Mouse (Mus musculus) hindbrain, embryonic 11.5 days (tissue): ENCODE data around the gene Pole4. TPM values are rescaled to one million over a fixed set of nuclear protein-coding genes. Genes with fewer than 3 reads are reported as not detected.

Source experiments
- ATAC-seq: fragments of 200-750 bp; cut with Nextera tagmentation; 2 replicates; pipeline ENCODE4 v1.8.0; 2017; ENCODE audit warnings: mild to moderate bottlenecking, moderate TSS enrichment, moderate library complexity; ENCODE audit not compliant: low FRiP score
- DNase-seq: peaks from one replicate; pipeline ENCODE4 v3.0.0-alpha.2; 2015; ENCODE audit warnings: low spot score
- H3K27ac ChIP-seq: fragments of 300-500 bp; sonication (generic); 2 replicates; pipeline ENCODE4 v1.5.1; 2014; ENCODE audit warnings: mild to moderate bottlenecking, low read depth, low read length
- H3K27me3 ChIP-seq: fragments of 300-500 bp; sonication (generic); 2 replicates; pipeline ENCODE4 v1.6.1; 2014; ENCODE audit warnings: mild to moderate bottlenecking, low read length, moderate library complexity, mixed read lengths; ENCODE audit not compliant: control insufficient read depth, insufficient read depth
- H3K36me3 ChIP-seq: fragments of 300-500 bp; sonication (generic); 2 replicates; pipeline ENCODE4 v1.6.1; 2014; ENCODE audit warnings: mild to moderate bottlenecking, low read length, moderate library complexity, mixed read lengths; ENCODE audit not compliant: control insufficient read depth, insufficient read depth
- H3K4me1 ChIP-seq: fragments of 300-500 bp; sonication (generic); replicated peaks from 2 replicates; pipeline ENCODE4 v1.6.1; 2014; ENCODE audit warnings: low read length, mixed read lengths; ENCODE audit not compliant: control insufficient read depth, insufficient read depth
- H3K4me2 ChIP-seq: fragments of 300-500 bp; sonication (generic); replicated peaks from 2 replicates; pipeline ENCODE4 v1.6.1; 2014; ENCODE audit warnings: mild to moderate bottlenecking, low read depth, low read length
- H3K4me3 ChIP-seq: fragments of 300-500 bp; sonication (generic); 2 replicates; pipeline ENCODE4 v1.5.1; 2014; ENCODE audit warnings: low read depth, low read length
- H3K9ac ChIP-seq: fragments of 300-500 bp; sonication (generic); 2 replicates; pipeline ENCODE4 v1.6.1; 2014; ENCODE audit warnings: low read depth, low read length
- H3K9me3 ChIP-seq: fragments of 300-500 bp; sonication (generic); 2 replicates; pipeline ENCODE4 v1.6.1; 2016; ENCODE audit warnings: low read length; ENCODE audit not compliant: control insufficient read depth
- WGBS: fragments of 180-500 bp; shearing (Covaris S2); extraction: QIAGEN DNeasy Blood & Tissue Kit; methylation state at CpG from one replicate; pipeline ENCODE4 v1.1.7; 2014; 5-methylcytosine and 5-hydroxymethylcytosine counted together
- polyA plus RNA-seq: library from polyadenylated mRNA; unstranded; fragments of >200 nt; fragmentation: Nextera tagmentation; extraction: Ambion mirVana; gene quantifications from 2 replicates; pipeline ENCODE4 v1.2.1, GENCODE M21; 2014

Gene Pole4
- polyA plus RNA-seq, 1 experiment from 2014 or later, result 107 TPM

GRCm38 (mm10) chr6:82727206-82727605 is 22.0 kb upstream of the Pole4 start:
- no peak overlapping the region for H3K4me2 ChIP-seq
- H3K9ac ChIP-seq, result no peak overlapping the region
- WGBS, result 98% methylated on average over 13 of the region's 13 CpGs
- DNase-seq (no peak), ATAC-seq (no peak)
- no peaks in the 10 kb centered on the region for H3K27me3 ChIP-seq
- no peaks in the 10 kb centered on the region for H3K4me1 ChIP-seq
- H3K9me3 ChIP-seq, result no peaks in the 10 kb centered on the region
- H3K4me3 ChIP-seq, result no peak overlapping the region
- H3K27ac ChIP-seq, result no peak overlapping the region
- no peaks in the 10 kb centered on the region; the same call in 1 of the 2 replicates for H3K36me3 ChIP-seq

- H3K36me3 ChIP-seq, result no peaks in the 10 kb centered on the region
- ATAC-seq (0 out of 2 replicates have a peak, but pooled peaks have one; percentile 27), DNase-seq (peak; percentile 36)
- H3K4me2 ChIP-seq, result no peak overlapping the region
- peak overlapping the region; percentile 56 for H3K27ac ChIP-seq
- no peak overlapping the region for H3K9ac ChIP-seq
- no peaks in the 10 kb centered on the region for H3K4me1 ChIP-seq
- no peaks in the 10 kb centered on the region for H3K9me3 ChIP-seq
- 48% methylated on average over 5 of the region's 5 CpGs for whole genome bisulfite sequencing
- no peaks in the 10 kb centered on the region for H3K27me3 ChIP-seq
- no peak overlapping the region for H3K4me3 ChIP-seq
Measured at GRCm38 (mm10) chr6:82723321-82723720, 18.2 kb upstream of the Pole4 start.

DNA sequence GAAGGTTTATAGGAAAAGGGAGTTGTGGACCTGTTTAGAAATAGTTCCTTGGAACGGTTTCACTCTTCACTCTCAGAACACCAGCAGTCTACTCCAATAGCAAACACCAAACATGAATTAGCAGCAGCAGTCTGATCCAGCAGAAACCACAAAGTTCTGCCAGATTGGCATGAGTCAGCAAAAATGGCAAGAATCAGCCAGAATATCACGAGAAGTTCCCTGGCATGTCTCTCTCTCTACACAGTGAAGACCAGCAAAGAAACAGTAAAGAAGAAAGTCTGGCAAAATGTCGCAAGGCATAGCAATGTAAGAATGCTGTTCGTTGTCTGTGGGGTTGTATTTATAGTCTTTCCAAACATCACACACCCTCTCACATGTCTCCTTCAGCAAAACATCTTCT is 11.0 kb upstream of the Pole4 start:
- Histone ChIP-seq H3K4me3 (no peak overlapping the region), H3K4me1 (no peaks in the 10 kb centered on the region), H3K4me2 (no peak overlapping the region), H3K27me3 (no peaks in the 10 kb centered on the region), H3K27ac (no peak overlapping the region), H3K36me3 (no peaks in the 10 kb centered on the region), H3K9ac (no peak overlapping the region), H3K9me3 (no peaks in the 10 kb centered on the region)
- WGBS, result 87% methylated on average over 4 of the region's 4 CpGs
- ATAC-seq (no peak), DNase-seq (no peak)

DNA sequence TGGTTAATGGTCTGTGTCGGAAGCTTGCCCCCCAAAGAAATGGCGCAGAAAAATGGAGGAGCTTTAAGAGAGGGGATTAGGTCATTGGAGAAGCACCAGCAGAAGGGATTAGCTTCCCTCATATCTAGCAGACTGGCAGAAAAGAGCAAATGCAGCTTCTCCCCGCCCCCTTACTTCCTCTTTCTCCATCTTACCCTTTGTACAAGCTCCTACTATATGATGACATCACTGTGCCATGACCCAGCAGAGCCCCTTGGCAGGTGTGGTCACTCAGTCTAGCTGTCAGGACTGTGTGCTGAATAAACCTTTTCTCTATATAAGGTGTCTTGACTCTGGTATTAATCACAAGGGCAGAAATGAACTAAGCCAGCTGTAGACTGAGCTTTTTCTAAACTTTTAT is 10.5 kb upstream of the Pole4 start:
- 93% methylated on average over 3 of the region's 3 CpGs for WGBS

DNA sequence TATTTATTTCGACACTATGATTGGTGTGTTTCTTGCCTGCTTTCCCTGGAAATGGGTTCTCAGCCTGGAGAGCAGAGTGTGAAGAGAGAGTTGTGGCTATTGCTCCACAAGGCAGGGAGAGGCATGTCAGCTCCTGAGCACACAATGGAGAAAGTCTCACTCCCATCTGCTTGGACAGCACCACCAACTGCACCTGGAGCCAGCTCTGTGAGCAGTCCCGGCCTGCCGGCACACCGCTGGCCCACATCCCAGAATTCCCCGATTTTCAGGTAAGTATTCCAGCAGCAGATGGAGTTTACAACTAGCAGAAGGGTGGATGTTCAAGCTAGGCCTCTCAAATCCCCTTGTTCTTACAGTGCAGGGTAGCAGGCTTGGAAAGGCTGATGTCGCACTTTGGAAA is 10.1 kb upstream of the Pole4 start:
- no peaks in the 10 kb centered on the region for H3K27me3 ChIP-seq
- H3K36me3 ChIP-seq, result no peaks in the 10 kb centered on the region
- H3K4me3 ChIP-seq, result no peak overlapping the region
- no peak overlapping the region for H3K27ac ChIP-seq
- H3K4me2 ChIP-seq, result no peak overlapping the region
- DNase-seq (no peak), ATAC-seq (no peak)
- H3K9ac ChIP-seq, result no peak overlapping the region
- H3K4me1 ChIP-seq, result no peaks in the 10 kb centered on the region
- H3K9me3 ChIP-seq, result no peaks in the 10 kb centered on the region
- WGBS, result 89% methylated on average over 6 of the region's 6 CpGs

More for the DNA sequence above, 10.5 kb upstream of the Pole4 start:
- Histone ChIP-seq H3K4me2 (no peak overlapping the region), H3K27me3 (no peaks in the 10 kb centered on the region), H3K27ac (no peak overlapping the region), H3K9ac (no peak overlapping the region), H3K9me3 (no peaks in the 10 kb centered on the region), H3K4me1 (no peaks in the 10 kb centered on the region), H3K36me3 (no peaks in the 10 kb centered on the region), H3K4me3 (no peak overlapping the region)
- ATAC-seq (no peak), DNase-seq (no peak)

- no peak overlapping the region for H3K4me3 ChIP-seq
- H3K9me3 ChIP-seq, result no peaks in the 10 kb centered on the region
- H3K9ac ChIP-seq, result no peak overlapping the region
- ATAC-seq (no peak), DNase-seq (no peak)
- H3K27me3 ChIP-seq, result no peaks in the 10 kb centered on the region
- no peak overlapping the region for H3K27ac ChIP-seq
- no peaks in the 10 kb centered on the region for H3K36me3 ChIP-seq
- H3K4me1 ChIP-seq, result no peaks in the 10 kb centered on the region
- WGBS, result 91% methylated on average over 5 of the region's 5 CpGs
- no peak overlapping the region for H3K4me2 ChIP-seq
Measured at GRCm38 (mm10) chr6:82714841-82715240, 9.7 kb upstream of the Pole4 start.

GRCm38 (mm10) chr6:82714243-82714642 is 9.1 kb upstream of the Pole4 start:
- H3K4me1 ChIP-seq, result no peaks in the 10 kb centered on the region
- no peak overlapping the region for H3K27ac ChIP-seq
- H3K27me3 ChIP-seq, result no peaks in the 10 kb centered on the region
- H3K4me2 ChIP-seq, result no peak overlapping the region
- DNase-seq (peak; percentile 86), ATAC-seq (peak; percentile 68; the same call in 1 of the 2 replicates)
- H3K9ac ChIP-seq, result no peak overlapping the region
- no peak overlapping the region for H3K4me3 ChIP-seq
- 19% methylated on average over 3 of the region's 3 CpGs for WGBS
- no peaks in the 10 kb centered on the region for H3K36me3 ChIP-seq
- no peaks in the 10 kb centered on the region for H3K9me3 ChIP-seq

- no peak overlapping the region for H3K27ac ChIP-seq
- H3K4me3 ChIP-seq, result no peak overlapping the region
- ATAC-seq (no peak), DNase-seq (no peak)
- WGBS, result 83% methylated on average over 3 of the region's 3 CpGs
- no peaks in the 10 kb centered on the region for H3K4me1 ChIP-seq
- no peaks in the 10 kb centered on the region for H3K36me3 ChIP-seq
- H3K4me2 ChIP-seq, result no peak overlapping the region
- no peak overlapping the region for H3K9ac ChIP-seq
- H3K9me3 ChIP-seq, result no peaks in the 10 kb centered on the region
- no peaks in the 10 kb centered on the region for H3K27me3 ChIP-seq
Measured at GRCm38 (mm10) chr6:82707742-82708141, 2.6 kb upstream of the Pole4 start.

DNA sequence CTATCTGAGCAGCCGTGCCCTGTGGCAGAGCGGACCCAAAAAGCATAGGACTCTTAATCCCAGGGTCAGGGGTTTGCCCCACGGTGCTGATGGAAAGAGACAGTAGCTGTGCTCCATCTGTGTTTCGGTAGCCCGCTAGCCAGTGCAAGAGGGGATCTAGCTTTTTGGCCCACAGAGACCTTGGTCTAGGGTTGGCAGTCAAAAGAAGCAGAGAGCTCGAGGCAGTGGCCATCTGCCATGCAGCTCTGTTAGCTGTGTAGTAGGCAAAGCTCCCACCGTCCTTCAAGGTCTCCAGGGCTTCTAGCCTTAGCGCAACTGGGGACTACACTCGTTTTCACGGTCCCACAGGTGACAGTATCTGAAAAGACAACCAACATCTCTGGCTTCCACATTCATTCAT is 2.1 kb upstream of the Pole4 start:
- no peak overlapping the region for H3K9ac ChIP-seq
- H3K27ac ChIP-seq, result no peak overlapping the region
- no peaks in the 10 kb centered on the region for H3K27me3 ChIP-seq
- WGBS, result 89% methylated on average over 10 of the region's 10 CpGs
- ATAC-seq (no peak), DNase-seq (no peak)
- H3K4me3 ChIP-seq, result no peak overlapping the region
- H3K36me3 ChIP-seq, result no peaks in the 10 kb centered on the region
- H3K4me2 ChIP-seq, result no peak overlapping the region
- no peaks in the 10 kb centered on the region for H3K4me1 ChIP-seq
- no peaks in the 10 kb centered on the region for H3K9me3 ChIP-seq
